Mouse (Mus musculus) C2C12 (cell line): ENCODE measurements around the gene Gm20388.

Experiments
- CEBPB ChIP-seq: IDR thresholded peaks from one replicate; pipeline ENCODE4 v1.6.1; 2011; ENCODE audit warnings: low read depth, mild to moderate bottlenecking, control low read depth, moderate library complexity
- CTCF ChIP-seq: IDR thresholded peaks from one replicate; pipeline ENCODE4 v1.5.1; 2011; ENCODE audit not compliant: control insufficient read depth, insufficient read depth, insufficient read length
- MAX ChIP-seq: IDR thresholded peaks from one replicate; pipeline ENCODE4 v1.6.1; 2011; ENCODE audit warnings: mild to moderate bottlenecking, control low read depth
- MYOD1 ChIP-seq: IDR thresholded peaks from one replicate; pipeline ENCODE4 v1.6.1; 2011; ENCODE audit warnings: low read depth; ENCODE audit not compliant: control insufficient read depth, insufficient read length
- USF1 ChIP-seq: IDR thresholded peaks from one replicate; pipeline ENCODE4 v1.6.1; 2011; ENCODE audit warnings: low read depth, mild to moderate bottlenecking, control low read depth, moderate library complexity

GRCm38 (mm10) chr8:121418081-121418480, 1507.4 kb downstream of the Gm20388 start:
- TF ChIP-seq MAX (no peak), CTCF (no peak), USF1 (no peak), CEBPB (no peak), MYOD1 (no peak)
